Mouse (Mus musculus) yolk sac, embryonic 10.5 days (tissue): ENCODE measurements around the gene Rcc1l.

Source experiments
- DNase-seq: peaks from one replicate; pipeline ENCODE4 v3.0.0-alpha.2; 2017; ENCODE audit warnings: low spot score

The Rcc1l gene

GRCm38 (mm10) chr5:134115639-134116259 lies 60.8 kb downstream of the Rcc1l start:
- DNase-seq, result no peak

- DNase-seq, result no peak
These were observed 61.6 kb downstream of the Rcc1l start for GRCm38 (mm10) chr5:134114981-134115380.

- DNase-seq, result peak; percentile 19
These were observed 70.7 kb downstream of the Rcc1l start for GRCm38 (mm10) chr5:134105829-134106228.

- DNase-seq, result peak; percentile 23
These were observed 73.9 kb downstream of the Rcc1l start for GRCm38 (mm10) chr5:134102720-134103119.

- peak; percentile 86 for DNase-seq
These were observed 74.7 kb downstream of the Rcc1l start for GRCm38 (mm10) chr5:134101883-134102282.

- peak; percentile 85 for DNase-seq
These were observed 75.3 kb downstream of the Rcc1l start for GRCm38 (mm10) chr5:134101322-134101721.

GRCm38 (mm10) chr5:134100232-134100771 lies 76.3 kb downstream of the Rcc1l start:
- DNase-seq, result peak; percentile 26

- DNase-seq, result peak; percentile 94
These were observed 76.9 kb downstream of the Rcc1l start, which contains the start of gene Castor2 for GRCm38 (mm10) chr5:134099496-134100211. Gene Castor2, plus strand, starts transcription at chr5:134099711.

- DNase-seq, result peak; percentile 42
These were observed 77.6 kb downstream of the Rcc1l start for GRCm38 (mm10) chr5:134098976-134099375.

GRCm38 (mm10) chr5:134098341-134098902 lies 78.2 kb downstream of the Rcc1l start:
- no peak for DNase-seq
